Mouse (Mus musculus) macrophage (primary cell): ENCODE data around the gene Ap1m2. TPM values are rescaled to one million over a fixed set of nuclear protein-coding genes. Genes with fewer than 3 reads are reported as not detected.
A peak's percentile ranks its signal among the peaks of the same experiment; 100 is the strongest.
"Not testable (repeated sequence)": the region's sequence is repeated elsewhere in the genome, so short reads cannot be mapped to it uniquely, and the experiment has no call there.

Experiments used
- H3K27ac ChIP-seq: fragments of 350-480 bp; formaldehyde crosslinking; 2 replicates; pipeline ENCODE4 v1.9.0; 2021
- H3K36me3 ChIP-seq: fragments of 350-480 bp; formaldehyde crosslinking; 2 replicates; pipeline ENCODE4 v1.9.0; 2021; ENCODE audit errors: inconsistent target
- H3K4me3 ChIP-seq: fragments of 350-480 bp; formaldehyde crosslinking; 2 replicates; pipeline ENCODE4 v1.9.0; 2021; ENCODE audit errors: inconsistent target
- H3K79me2 ChIP-seq: fragments of 350-480 bp; formaldehyde crosslinking; 2 replicates; pipeline ENCODE4 v1.9.0; 2021; ENCODE audit errors: inconsistent target
- WGBS: methylation state at CpG from one replicate; pipeline ENCODE4 v1.1.7; 2026; ENCODE audit warnings: inconsistent platforms; ENCODE audit not compliant: missing documents; 5-methylcytosine and 5-hydroxymethylcytosine counted together
- polyA plus RNA-seq: library from polyadenylated mRNA; stranded (reverse); fragments of 250-400 nt; gene quantifications from 3 replicates; pipeline ENCODE4 v1.2.4, GENCODE M21; 2018; ENCODE audit warnings: inconsistent platforms

Gene Ap1m2
- polyA plus RNA-seq, 1 experiment from 2014 or later, result not detected

DNA sequence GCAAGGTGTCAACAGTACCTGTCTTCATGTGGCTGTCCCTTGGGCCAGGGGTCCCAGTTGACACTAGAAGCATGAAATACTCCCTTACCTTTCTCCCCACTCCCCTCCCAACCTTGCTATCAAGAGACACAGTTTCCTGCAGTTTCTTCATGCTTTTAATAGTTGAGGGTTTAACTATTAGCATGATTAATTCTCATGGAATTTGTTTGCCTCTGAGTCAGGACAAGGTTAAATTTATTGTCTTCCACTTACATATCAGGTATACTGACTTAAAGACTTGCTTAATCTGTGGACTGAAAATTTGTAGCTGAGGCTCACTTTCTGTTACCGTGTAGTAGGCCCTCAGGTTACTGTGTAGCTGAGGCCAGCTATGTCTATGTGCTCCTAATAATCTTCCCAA, 21.4 kb upstream of the Ap1m2 start:
- Histone ChIP-seq H3K27ac (no peak overlapping the region), H3K36me3 (no peaks in the 10 kb centered on the region), H3K4me3 (no peak overlapping the region), H3K79me2 (peaks cover 61% of the 10 kb centered on the region)
- WGBS, result 94% methylated on average over 1 of the region's 1 CpGs

GRCm38 (mm10) chr9:21332161-21333061, 20.3 kb upstream of the Ap1m2 start:
- Histone ChIP-seq H3K4me3 (no peak overlapping the region), H3K79me2 (peaks cover 67% of the 10 kb centered on the region), H3K27ac (no peak overlapping the region), H3K36me3 (no peaks in the 10 kb centered on the region)
- 28% methylated on average over 9 of the region's 9 CpGs for WGBS

DNA sequence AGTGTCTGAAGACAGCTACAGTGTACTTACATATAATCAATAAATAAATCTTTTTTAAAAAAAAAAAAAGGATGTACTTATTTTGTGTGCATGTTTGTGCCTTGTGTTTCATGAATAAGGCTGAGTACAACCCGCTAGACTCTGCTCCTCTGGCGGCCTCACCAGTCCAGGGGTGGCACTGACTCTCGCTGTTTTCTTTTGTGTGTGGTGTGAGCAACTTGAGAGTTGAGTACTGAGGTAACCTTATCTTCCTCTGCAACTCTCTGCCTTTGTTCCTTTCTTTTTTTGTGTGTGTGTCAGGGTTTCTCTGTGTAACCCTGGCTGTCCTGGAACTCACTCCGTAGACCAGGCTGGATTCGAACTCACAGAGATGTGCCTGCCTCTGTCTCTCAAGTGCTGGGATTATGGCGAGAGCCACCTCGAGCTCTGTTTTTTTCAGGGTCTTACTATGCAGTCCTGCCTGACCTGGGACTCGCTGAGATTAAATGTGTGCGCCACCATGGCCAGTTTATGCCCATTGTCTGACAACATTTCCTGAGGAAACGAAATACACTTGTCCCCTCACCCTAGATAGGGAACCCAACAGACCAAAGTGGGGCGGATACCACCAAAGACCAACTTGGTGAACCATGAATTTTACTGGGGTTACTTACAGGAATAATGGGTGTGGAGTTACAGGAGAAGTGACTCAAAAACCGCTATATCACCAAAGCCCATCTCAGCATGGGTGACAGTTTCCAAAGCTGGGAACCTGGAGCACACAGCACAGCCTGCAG, 19.4 kb upstream of the Ap1m2 start:
- peaks cover 75% of the 10 kb centered on the region for H3K79me2 ChIP-seq
- no peak overlapping the region for H3K27ac ChIP-seq
- H3K36me3 ChIP-seq, result no peaks in the 10 kb centered on the region
- 56% methylated on average over 12 of the region's 12 CpGs for WGBS
- no peak overlapping the region for H3K4me3 ChIP-seq

GRCm38 (mm10) chr9:21329699-21330289, 17.7 kb upstream of the Ap1m2 start:
- Histone ChIP-seq H3K36me3 (no peaks in the 10 kb centered on the region), H3K4me3 (no peak overlapping the region), H3K79me2 (peaks cover 81% of the 10 kb centered on the region), H3K27ac (no peak overlapping the region)
- WGBS, result 91% methylated on average over 10 of the region's 10 CpGs

- WGBS, result 54% methylated on average over 3 of the region's 5 CpGs
- Histone ChIP-seq H3K79me2 (peaks cover 81% of the 10 kb centered on the region), H3K36me3 (no peaks in the 10 kb centered on the region), H3K4me3 (no peak overlapping the region), H3K27ac (no peak overlapping the region)
Observed at GRCm38 (mm10) chr9:21329041-21329440, 16.9 kb upstream of the Ap1m2 start.

GRCm38 (mm10) chr9:21328041-21328440, 15.9 kb upstream of the Ap1m2 start:
- no peaks in the 10 kb centered on the region for H3K36me3 ChIP-seq
- H3K4me3 ChIP-seq, result no peak overlapping the region
- WGBS, result 15% methylated on average over 3 of the region's 3 CpGs
- peaks cover 83% of the 10 kb centered on the region for H3K79me2 ChIP-seq
- no peak overlapping the region for H3K27ac ChIP-seq

DNA sequence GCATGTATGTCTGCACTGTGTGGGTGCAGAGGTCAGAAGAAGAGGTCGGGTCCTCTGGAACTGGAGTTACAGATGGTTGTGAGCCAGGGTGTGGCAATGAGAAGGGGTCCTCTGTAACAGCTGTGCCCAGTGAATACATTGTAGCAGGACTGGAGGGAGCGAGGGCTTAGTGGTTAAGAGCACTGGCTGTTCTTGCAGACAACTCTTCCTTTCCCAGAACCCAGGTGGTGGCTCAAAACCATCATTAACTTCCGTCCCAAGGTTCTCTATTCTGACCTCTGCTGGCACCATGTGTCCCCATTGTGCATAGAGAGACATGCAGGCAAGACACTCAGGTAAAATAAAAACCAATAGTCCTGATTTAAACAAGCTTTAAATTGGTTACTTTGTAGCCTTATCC, 15.4 kb upstream of the Ap1m2 start:
- WGBS, result 24% methylated on average over 3 of the region's 3 CpGs
- H3K36me3 ChIP-seq, result no peaks in the 10 kb centered on the region
- H3K79me2 ChIP-seq, result peaks cover 87% of the 10 kb centered on the region
- no peak overlapping the region for H3K4me3 ChIP-seq
- H3K27ac ChIP-seq, result no peak overlapping the region

DNA sequence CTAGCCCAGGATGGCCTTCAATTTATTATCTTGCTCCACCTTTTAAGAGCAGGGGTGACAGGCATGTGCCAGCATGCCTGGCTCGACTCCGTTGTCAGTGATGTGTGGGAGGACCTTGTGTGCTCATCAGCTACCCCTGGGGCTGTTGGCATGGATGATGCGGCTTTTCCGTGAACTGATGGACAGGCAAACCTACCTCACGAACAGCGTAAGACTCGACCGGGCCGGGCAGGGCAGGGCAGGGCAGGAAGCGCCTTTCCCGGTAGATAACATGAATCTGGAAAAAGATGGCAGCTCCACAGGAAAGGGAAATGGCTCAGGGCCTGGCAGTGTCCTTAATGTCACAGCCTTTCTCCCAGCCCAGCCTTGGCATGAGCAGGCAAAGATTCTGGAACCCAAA, 12.1 kb upstream of the Ap1m2 start:
- no peak overlapping the region for H3K27ac ChIP-seq
- peaks cover 79% of the 10 kb centered on the region for H3K79me2 ChIP-seq
- no peak overlapping the region for H3K4me3 ChIP-seq
- H3K36me3 ChIP-seq, result no peaks in the 10 kb centered on the region
- WGBS, result 86% methylated on average over 11 of the region's 11 CpGs

GRCm38 (mm10) chr9:21322917-21323297, 10.8 kb upstream of the Ap1m2 start:
- WGBS, result 100% methylated on average over 4 of the region's 8 CpGs
- not testable (repeated sequence) for H3K4me3 ChIP-seq
- H3K79me2 ChIP-seq, result peaks cover 72% of the 10 kb centered on the region

GRCm38 (mm10) chr9:21322211-21322916, 10.2 kb upstream of the Ap1m2 start:
- Histone ChIP-seq H3K27ac (no peak overlapping the region), H3K36me3 (no peaks in the 10 kb centered on the region), H3K4me3 (peak overlapping the region; percentile 84; the same call in 1 of the 2 replicates), H3K79me2 (peaks cover 67% of the 10 kb centered on the region)
- 51% methylated on average over 19 of the region's 19 CpGs for WGBS

More at GRCm38 (mm10) chr9:21322917-21323297, 10.8 kb upstream of the Ap1m2 start:
- not testable (repeated sequence) for H3K27ac ChIP-seq, H3K36me3 ChIP-seq

DNA sequence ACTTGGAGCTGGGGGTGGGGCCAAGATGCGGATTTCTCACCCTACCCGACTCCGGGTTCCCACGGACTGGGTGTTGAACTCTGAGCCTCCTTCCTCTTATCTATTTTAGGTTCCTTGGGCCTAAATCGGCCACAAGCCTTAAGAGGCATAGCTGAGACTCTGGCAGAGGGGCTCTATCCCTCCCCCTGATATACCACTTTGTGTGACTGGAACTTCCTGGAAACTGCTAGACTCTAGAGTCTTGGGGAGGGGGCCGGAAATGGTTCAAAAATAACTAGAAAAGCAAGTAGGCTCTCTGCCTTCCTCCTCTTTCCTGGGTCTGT, 9.3 kb upstream of the Ap1m2 start:
- no peaks in the 10 kb centered on the region for H3K36me3 ChIP-seq
- H3K27ac ChIP-seq, result peak overlapping the region; percentile 56
- 1% methylated on average over 6 of the region's 6 CpGs for WGBS
- H3K79me2 ChIP-seq, result peaks cover 58% of the 10 kb centered on the region
- H3K4me3 ChIP-seq, result peak overlapping the region; percentile 84

- Histone ChIP-seq H3K36me3 (no peaks in the 10 kb centered on the region), H3K79me2 (peaks cover 52% of the 10 kb centered on the region), H3K4me3 (peak within 1 kb of the TSS; percentile 84), H3K27ac (peak within 1 kb of the TSS; percentile 56)
- under 1% methylated on average over 52 of the region's 52 CpGs for WGBS
Observed at GRCm38 (mm10) chr9:21320619-21321512, 8.7 kb upstream of the Ap1m2 start, which contains the start of gene Slc44a2. Slc44a2 (plus strand) TSS chr9:21320698.

GRCm38 (mm10) chr9:21320280-21320618, 8.1 kb upstream of the Ap1m2 start:
- Histone ChIP-seq H3K27ac (no peak overlapping the region), H3K36me3 (no peaks in the 10 kb centered on the region), H3K4me3 (peak overlapping the region; percentile 84; the same call in 1 of the 2 replicates), H3K79me2 (peaks cover 46% of the 10 kb centered on the region)
- 35% methylated on average over 4 of the region's 4 CpGs for WGBS
